Mouse (Mus musculus) thymus, postnatal 10 days (tissue): ENCODE measurements around the gene Gm26938.

ENCODE experiments used
- DNase-seq, 2 experiments: peaks; one replicate each; pipeline ENCODE4 v3.0.0; 2021; ENCODE audit warnings: low spot score in 2 of 2

Gm26938 gene

DNA sequence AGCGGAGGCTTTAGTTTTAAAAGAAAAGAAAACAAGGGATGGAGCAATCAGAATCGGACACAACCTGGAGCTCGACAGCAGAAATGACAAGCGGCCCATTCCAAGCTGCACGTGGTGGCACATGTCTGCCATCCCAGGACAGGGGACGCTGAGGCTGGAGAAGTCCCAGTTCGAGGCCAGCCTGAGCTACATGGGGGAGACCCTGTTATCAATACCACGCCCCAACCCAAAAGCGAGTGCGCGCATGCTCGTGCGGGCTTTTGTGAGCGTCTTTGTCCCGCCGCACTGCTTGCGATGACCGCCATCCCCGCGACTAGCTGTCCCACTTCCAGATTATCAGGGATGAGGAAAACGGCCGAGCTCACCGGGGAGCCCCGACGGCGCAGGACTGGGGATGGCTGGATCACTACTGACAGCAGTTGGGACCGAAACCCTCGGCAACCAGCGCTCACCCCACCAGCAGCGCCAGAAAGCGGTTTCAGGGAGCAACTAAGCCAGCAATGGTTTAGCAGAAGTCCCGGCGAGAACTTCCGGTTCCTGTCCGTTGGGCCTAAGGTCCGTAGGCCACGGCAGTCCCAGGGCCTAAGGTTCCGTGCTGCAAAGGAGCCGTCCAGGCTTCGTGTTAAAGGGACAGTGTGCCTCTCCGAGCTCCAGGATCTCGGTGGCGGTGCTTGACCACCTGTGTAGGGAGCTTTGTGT lies at the start of gene Gm26938, which contains the start of gene Psmg3:
Gene Gm26938 (minus strand): TSS at position 51 of the 699 bp plus-strand sequence.
Gene Psmg3 (minus strand): TSS at position 529 of the 699 bp plus-strand sequence.
- DNase-seq = peak; percentile 74 to 86

DNA sequence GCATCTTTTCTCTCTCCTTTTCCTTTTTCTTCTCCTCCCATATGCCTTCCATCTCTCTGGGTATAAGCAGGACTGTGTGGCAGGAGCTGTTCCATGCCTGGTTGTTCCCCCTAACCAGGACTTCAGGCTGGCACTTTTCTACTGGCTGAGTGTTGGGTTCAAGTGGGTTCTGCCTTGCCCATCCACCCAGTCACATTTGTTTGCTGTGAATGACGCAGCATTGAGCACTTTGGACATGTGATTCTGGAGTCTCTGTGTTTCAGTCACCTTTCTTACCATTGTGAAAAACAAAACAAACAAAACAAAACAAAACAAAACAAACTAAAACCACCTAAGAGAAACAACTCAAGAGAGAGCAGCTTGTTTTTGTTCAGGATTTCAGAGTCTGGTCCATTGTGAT lies 45.3 kb upstream of the Gm26938 start:
- DNase-seq = no peak

DNA sequence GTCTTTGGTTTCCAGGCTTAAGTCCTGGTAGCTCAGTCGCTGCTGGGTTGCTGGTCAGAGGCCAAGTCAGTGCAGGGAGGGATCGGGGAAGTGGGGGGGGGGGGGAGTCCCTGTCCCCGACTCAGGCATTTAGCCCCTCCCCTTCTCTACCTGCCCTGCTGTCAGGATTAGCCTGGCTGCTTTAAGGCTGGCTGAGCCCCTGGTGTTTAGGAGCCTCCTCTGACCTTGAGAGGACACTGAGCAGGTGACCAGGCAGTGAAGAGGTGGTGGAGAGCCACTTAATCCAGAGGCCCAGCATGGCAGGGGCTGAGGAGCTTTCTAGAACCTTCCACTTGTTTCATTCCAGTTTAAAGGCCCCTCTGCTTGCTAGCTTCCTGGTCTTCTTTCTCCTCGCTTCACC lies 44.7 kb upstream of the Gm26938 start:
- no peak for DNase-seq

DNA sequence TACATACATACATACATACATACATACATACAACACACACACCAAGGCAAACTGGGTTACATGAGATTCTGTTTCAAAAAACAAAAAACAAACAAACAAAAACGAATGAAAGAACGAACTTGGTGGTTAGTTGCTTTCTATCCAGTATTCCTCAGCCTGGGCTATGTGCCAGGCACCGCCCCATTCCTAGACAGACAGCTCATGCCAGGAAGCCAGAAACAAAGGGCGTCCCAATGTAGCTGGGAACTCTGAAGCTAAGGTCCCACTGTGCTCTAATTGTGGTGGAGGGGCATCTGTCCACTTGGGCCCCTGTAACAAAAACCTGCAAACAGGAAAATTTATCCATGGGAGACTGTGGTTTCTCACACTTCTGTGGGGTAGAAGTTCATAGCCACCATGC lies 36.6 kb upstream of the Gm26938 start:
- no peak for DNase-seq

DNA sequence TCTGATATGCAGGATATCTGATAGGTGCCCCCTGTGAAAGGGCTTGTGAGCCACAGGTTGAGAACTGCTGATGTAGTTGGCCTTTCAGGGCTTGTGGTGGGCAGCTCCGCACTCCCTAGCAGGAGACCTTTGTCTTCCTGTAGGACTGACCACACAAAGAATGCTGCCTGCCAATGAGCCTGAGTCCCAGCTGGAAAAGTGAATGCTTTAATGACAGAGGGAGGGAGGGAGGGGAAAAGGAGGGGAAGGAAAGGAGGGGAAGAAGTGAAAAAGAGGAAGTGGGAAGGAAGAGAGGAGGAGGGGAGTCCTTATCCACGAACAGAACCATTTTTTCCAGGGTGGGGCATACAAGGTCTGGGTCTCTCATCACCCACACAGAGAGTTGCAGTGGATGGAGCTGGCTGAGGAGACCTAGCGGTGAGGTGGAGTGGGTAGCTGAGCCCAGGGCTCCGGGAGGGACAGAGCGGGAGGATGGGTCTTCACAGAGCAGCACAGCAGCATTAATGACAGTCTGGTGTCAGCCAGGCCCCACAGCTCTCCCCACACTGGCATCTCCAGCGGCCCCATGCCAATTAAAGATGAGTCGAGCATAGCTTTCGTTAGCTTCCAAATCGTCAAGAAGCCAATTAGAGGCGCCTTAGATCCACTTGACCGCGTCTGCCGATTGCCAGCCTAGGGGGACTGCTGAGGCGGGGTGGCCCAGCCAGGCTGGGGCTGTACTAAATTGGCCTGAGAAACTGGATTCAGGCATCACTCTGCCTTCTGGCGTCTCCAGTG lies 34.3 kb upstream of the Gm26938 start:
- no peak for DNase-seq

DNA sequence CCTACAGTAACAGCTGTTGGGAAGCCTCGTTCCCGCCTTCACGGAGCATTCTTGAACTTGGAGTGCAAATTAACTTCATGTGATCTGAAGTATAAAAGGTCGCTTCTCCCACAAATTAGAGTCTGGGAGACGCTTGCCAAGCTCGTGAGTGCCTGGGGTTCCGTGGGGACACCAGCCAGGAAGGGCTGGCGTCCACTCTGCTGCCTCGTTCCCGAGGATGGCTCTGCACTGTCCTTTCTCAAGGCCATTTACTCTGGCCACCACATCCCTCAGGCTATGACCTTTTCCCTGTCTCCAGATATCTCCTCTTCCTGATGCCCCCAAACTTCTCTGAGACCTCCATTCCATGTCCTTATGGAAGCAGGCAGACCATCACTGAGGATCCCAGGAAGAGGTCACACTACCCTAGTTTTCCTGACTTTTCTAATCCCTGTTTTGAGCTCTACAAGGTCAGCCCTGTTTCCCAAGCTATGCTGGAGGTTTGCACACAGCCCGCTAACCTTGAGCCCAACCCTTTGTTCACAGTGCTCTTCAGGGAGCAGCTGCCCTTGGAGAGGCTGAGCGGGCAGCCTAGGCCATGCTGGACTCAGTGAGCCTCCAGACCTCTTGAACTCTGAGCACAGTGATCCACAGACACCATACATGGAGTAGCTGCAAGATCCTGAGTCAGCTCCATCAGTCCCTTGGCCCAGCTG lies 23.6 kb upstream of the Gm26938 start:
- no peak for DNase-seq

DNA sequence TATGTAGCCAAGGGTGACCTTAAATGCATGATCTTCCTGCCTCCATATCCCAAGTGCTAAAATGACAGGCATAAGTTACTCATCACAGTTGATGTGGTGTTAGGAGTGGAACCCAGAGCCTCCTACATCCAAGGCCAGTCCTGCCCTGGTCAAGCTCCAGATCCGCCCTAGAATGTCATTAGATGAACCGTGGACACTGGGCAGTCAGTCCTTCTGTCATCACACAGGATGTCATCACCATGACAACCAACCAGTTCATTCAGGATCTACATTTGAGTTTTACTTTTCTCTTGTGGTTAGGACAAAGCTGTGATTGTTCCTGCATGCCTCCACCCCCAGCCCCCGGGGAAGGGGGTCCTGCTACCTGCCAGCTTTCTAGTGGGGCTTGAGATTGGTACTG lies 12.9 kb upstream of the Gm26938 start:
- DNase-seq = no peak

DNA sequence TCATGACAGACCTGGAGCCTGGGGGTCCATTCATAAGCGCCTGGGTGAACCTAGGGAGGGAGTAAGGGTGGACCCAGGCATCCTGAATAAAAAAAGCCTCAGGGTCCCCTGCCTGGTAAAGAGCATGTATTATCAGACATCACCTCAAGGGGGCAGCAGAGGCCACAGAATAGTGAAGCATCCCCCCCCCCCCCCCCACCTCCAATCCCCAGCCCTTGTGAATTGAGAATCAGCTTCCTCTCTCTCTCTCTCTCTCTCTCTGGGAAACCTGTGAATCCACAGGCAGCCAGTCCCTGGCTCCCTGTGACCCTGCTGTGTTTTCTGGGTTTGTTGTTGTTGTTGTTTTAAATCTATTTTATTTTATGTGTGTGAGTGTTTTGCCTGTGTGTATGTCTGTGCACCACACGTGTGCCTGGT lies 12.3 kb upstream of the Gm26938 start:
- peak; percentile 28 to 82 for DNase-seq

DNA sequence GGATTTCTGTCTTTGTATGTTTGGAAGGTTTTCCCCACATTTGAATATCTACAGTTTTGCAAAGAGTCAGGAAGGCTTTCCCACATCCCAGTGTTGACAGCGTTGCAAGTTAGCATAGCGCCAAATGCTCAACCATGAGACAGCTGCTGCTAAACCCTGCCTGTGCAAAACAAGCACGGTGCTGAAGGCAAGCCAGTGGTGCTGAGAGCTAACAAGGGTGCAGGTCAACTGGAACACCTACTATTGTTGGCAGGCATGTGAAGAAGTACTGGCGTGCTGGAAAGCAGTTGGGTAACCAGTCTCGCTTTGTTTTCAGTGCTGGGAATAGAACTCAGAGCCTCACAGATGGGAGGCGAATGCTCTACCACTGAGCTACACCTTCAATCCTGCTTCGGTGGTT lies 9.5 kb upstream of the Gm26938 start:
- no peak for DNase-seq

DNA sequence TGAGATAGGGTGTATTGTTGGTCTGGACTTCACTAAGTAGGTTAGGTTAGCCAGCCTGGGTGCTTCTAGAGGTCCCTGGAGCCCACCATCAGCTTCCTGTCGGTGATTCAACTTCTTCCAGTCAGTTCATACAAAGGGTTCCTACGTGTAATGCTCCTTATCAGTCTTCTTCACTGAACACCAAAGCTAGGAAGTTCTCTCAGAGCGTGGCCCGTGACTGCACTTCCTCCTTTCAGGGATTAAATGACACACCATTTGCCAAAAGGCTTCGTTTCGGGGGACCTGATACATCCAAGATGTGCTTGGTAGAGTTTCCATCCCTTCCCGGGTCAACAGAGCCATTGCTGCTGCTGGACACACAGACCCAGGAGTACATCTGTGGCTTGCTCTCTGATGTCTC lies 5.9 kb upstream of the Gm26938 start:
- no peak for DNase-seq

DNA sequence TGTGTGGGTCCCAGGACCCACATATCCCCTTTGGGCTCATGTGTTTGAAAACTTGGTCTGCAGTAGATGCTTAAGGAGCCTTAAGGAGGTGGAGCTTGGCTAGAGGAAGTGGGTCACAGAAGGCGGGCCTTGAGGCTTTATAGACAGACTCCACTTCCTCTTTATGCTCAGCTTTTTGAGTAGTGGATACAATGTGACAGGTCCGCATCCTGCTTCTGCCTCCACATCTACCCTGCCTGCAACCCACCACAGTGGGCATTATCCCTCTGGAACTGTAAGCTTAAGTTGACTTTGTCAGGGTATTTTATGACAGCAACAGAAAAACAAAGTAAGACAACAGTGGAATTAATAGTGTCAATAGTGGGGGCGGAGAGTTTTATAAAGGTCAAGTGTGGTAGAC lies 4.5 kb upstream of the Gm26938 start:
- DNase-seq = peak; percentile 32 to 43

DNA sequence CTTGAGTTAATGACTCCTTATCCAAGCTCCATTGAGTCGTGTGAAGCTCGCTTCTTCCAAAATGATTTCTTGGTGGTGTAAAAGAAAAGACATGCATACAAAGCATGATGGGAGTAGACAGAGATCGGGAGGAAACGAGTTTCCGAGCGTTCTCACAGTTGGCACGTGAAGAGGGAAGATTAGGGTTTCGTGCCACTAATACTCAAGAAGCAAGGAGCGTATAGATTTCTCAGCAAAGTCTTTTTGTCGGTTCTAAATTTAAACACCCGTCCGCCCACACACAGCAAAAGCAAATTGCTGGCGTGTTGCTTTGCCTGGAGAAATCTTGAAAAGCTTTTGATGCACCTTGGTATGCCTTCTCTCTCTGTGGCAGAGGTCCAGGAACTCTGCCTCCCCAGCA lies 3.2 kb upstream of the Gm26938 start:
- DNase-seq = no peak

DNA sequence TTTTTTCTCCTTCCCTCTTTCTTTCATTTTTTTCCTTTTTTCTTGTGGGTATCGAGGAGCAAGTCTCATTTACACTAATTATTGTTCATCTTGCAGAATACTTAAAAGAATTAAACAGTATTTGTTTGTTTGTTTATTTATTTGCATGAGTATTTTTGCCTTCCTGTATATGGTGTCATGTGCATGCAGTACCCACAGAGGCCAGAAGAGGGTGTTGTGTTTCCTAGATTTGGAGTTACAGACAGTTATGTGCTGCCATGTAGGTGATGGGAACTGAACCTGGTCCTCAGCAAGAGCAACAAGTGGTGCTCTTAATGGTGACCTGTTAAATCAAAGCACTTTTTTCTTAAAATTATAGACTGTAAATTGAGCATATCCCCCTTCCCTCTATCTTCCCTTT lies 1.4 kb upstream of the Gm26938 start:
- no peak for DNase-seq

DNA sequence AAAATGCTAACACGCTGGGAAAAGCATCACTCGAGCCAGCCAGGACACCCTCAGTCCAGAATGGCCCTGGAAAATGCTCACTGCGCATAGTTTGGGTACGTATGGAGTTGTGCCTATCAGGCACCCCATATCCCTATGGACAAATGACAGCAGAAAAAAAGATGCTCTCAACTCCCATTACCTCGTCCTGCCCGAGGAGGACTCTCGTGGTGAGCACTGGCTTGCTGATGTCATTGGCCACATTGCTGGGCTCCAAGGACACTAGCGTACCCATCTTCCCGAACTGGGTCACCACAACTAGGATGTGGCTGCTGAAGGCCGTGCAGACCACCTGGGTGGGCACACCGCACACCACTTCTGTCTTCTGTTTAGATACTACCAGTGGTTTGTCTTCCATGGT lies 260 bp downstream of the Gm26938 start:
- DNase-seq = no peak

DNA sequence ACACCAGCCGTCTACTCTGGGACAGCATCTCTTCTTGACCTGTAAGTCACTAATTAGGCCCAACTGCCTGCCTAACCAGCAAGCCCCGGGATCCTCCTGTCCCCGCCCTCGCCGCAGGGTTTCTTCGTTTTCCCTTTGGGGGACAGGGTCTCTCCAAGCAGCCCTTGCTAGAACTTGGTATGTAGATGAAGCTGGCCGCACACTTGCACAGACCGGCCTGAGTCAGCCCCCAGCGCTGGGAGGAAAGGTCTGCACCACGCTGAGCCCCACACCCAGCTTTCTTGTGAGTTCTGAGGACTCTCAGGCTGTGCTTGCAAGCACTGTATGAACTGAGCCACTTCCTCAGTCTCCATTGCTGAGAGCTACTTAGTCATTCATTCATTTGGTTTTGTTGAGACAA lies 1.7 kb downstream of the Gm26938 start:
- DNase-seq = no peak

DNA sequence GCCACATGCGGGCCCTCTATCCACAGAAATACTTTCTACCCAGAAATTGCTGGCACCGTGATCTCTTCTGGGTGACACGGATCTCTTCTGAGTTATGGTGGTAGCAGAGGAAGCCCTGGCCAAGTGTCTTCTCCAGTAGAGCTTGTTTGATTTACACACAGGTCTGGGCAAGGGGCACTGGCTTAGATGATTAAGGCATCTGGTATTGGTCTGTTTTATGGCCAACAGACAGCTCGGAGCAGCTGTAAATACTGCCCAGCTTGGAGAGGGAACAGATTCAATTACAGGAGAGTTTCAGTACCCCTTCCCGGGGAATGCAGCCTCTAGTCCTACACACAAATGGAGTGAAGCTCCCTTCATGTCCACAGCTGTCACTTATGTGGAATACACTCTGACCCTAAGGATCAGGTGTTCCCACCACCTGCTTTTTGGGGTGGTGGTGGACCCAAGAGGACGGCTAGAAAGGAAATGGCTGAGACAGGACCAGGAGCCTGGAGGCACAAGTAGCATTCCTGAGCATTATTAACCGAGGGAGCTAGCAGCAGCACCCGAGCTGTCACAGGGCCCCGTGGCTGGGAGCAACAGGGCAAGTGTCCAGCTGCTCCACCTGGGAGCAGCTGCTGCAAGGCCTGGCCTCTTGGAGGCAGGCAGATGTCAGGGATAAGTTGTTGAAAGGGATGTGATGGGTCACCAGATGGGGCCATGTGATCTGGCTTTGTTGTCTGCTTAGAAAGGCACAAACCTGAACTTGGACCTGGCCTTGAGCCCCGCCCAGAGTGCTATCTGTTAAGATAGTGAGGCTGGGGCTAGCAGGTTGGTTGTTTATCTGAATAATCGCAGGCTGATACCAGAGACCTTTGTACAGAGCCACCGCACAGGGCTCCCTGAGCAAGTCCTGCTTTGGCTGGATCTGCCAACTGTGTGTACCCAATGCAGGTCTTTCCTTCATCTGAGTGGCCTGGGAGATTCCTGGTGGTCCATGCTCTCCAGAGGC lies 4.4 kb downstream of the Gm26938 start:
- no peak for DNase-seq

DNA sequence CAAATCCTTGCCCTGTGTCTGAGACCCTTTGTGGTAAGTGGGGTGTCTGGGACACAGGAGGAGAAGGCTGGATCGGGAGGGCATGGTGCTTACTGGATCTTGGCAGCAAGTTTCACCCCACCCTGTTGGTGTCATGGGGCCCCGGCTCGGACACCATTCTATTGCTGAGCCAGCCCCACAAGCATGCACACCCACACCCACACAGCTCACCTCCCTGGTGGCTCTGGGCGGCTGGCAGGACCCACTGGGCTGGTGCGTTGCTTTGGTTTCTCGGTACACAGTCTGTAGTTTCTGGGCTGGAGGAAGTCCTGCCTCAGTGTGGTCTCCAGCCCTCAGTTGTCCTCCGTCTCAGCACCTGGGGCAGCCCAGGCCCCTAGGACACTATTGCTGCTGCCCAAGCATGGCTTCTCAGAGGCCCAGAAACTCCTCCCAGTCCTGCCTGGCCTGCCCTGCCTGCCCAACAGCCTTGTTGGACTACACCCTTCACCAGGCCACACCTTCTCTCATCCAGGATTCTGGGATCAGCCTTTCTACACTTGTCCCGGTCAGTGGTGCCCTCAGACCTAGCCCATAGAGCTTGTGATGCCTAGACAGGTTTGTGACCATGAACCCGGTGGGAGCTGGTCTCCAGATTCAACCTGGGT lies 6.5 kb downstream of the Gm26938 start, which contains the start of gene Tmem184a:
Gene Tmem184a (minus strand): TSS at position 380 of the 644 bp plus-strand sequence.
- no peak for DNase-seq

DNA sequence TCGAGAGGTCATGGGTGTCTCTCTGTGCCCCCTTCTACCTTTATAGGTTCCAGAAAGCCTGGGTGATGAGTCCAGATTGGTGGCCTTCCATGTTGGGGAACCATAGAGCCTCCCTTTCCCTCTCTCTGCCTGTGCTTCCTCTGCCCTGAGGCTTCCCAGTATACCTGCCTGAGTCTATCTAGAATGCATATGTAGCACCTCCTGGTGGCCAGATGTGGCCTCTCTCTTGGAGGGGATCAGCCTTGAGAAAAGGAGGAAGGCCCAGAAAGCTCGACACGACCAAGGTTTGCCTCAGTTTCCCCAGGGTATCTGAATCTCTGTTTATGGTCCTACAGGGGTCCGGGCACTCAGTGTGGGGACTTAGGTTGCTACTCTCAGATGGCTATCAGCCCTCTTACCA lies 7.4 kb downstream of the Gm26938 start:
- peak; percentile 35 to 61 for DNase-seq

DNA sequence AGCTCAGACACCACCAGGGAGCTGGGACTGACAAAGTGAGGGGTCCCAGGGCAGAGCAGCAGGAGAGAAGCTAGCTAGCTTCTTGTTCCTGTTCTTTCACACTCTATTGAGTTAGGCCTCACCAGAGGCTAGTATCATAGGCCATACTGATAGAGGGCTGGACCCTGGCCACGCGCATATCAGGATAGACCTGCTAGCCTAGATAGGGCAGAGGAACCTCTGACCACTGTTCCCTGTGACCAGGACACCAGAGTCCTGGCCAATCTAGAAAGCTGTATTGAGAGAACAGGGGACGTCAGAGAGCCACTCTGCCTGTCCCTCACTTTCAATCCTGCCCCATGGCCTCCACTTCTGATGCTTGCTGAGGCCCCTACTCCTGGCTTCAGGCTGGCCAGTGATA lies 8.2 kb downstream of the Gm26938 start:
- DNase-seq = no peak

DNA sequence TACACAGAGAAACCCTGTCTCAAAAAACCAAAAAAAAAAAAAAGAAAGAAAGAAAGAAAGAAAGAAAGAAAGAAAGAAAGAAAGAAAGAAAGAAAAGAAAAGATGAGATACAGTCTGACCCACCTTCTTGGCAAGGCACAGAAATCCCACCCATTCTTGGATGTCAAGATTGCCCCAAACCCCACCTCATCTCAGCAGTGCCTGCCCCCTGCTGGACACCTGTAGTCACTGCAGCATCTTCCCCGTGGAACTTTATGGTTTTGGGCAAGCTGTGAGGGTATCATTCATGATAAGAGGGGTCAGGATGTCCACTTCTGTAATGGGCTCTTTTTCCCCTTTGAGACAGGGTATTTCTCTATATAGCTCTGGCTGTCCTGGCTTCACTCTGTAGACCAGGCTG lies 8.9 kb downstream of the Gm26938 start:
- peak in 1 of 2 experiments; percentile 33 for DNase-seq

DNA sequence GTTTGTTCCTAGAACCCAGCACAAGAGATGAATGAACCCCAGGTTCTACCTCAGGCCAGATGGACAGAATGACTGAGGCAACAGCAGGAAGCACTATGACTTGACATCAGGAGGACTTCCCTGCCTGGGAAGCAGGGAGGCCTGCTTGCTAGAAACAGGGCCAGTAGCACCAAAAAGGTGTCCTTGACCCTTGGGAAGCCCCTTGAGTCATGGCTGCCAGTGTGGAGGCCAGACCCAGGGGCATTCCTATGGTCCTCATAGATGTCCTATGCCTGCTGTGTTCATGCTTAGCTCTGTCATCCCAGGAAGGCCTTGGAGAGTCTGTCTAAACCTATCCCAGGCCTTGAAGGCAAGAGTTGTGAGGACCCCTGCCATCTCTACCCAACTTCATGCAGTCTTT lies 9.8 kb downstream of the Gm26938 start:
- no peak for DNase-seq
